Mouse (Mus musculus) spleen, adult 12 weeks (tissue): ENCODE results near the gene Zfp839.
A peak's percentile ranks its signal among the peaks of the same experiment; 100 is the strongest.
"Not testable (repeated sequence)": the region's sequence is repeated elsewhere in the genome, so short reads cannot be mapped to it uniquely, and the experiment has no call there.

Experiments used
- DNase-seq: peaks from one replicate; pipeline ENCODE4 v3.0.0; 2022; ENCODE audit warnings: low spot score

The Zfp839 gene

DNA sequence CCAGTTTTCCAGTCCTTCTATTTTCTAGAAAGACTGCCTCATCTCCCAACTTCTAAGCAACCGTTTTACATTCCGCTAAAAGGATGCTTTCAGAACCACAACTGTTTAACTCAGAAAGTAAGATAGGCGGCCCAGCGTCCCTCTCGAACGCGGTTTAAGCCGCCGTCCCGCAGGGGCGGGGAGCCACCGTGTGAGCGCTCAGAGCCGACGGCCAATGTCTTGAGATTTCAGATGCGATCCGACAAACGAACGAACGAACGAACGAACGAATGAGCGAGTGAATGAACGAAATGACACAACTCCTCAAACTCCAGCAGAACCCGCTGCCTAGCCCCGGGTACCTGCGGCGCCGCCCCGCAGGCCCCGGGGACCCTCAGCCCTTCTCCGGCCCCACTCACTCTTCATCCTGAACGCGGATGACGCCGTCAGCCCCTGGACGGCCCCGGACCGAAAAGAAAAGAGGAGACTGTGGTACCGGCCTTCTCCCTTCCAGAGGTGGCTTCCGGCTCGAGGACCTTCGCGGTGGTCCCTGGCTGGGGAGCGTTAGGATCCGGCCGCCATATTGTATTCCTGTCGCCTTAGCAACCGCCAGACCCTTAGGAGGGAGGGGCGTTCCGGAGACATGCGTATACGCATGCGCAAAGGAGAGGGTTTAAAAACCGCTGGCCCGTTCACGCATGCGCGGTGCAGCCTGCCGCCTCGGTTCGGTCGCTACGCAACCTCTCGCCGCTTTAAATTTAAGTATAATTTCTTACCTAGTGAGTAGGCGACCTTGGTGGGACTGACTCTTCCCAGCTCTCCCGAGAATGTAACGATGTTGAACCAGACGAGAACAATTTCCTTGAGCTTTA is 9.5 kb upstream of the Zfp839 start, which contains the start of gene Mok:
Gene Mok (minus strand): TSS at position 592 of the 851 bp plus-strand sequence.
- DNase-seq: peak; percentile 90

DNA sequence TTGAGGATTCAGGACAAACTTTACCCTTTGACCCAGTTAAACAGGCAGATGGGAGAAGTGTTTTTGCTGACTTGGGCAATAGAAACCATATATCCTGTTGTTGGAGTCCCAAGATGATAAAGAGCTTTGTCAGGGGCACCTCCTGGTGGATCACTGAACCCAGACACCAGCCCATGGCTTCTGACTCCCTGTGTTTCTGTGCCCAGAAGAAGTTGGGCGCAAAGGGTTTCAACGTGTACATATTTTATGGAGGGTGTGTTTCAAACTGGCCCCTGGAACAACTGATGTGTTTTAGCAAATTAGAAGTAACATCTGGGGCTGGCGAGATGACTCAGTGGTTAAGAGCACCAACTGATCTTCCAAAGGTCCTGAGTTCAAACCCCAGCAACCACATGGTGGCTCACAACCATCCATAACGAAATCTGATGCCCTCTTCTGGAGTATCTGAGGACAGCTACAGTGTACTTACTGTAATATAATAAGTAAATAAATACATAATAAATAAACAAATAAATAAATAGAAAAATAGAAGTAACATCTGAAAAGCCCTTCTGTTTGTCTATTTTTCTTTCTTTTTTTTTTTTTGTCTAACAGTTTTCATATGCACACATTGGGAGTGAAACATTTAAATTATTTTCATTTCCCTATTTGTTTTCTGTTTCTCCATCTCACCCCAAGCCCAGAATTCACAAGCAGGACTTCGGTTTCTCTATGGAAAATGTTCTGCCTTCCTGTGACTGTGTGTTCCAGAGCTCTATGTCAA is 8.1 kb upstream of the Zfp839 start:
- no peak for DNase-seq

DNA sequence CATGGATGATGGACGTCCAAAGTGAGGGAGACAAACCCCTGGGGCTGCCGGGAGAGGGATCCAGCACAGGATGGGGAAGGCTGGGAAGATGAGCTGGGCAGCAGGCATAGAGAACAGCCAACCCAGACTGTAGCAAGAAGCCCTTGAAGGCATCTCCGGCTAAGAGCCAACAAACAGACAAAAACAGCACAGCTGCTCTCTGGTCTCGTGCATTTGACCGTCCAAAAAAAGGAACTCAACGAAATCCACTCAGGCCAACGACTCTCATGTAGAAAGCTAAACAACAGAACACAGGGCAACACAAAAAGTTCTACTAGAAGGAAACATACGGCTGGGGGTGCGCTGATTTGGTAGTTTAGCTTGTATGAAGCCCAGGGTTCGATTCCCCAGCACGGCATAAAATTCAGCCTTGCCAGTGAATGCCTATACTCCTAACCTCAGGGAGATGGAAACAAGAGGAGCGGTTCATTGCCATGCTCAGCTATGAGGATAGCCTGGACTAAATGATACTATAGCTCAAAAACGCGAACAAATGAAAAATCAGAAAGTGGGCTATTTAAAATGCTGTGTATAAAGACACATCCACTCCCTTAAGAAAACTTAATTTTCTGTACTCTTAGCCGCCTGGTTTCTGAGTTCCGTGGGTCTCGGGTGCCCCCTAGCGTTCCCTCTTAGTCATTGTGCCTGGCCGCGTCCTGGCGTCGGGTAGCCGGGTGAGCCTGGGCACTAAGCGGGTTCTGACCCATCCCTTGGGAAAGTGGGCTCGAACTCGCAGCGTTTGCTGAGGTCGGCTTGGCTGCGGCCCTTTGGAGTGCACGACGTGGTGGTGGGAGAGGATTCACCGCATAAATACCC is 6.6 kb upstream of the Zfp839 start:
- peak; percentile 83 for DNase-seq

DNA sequence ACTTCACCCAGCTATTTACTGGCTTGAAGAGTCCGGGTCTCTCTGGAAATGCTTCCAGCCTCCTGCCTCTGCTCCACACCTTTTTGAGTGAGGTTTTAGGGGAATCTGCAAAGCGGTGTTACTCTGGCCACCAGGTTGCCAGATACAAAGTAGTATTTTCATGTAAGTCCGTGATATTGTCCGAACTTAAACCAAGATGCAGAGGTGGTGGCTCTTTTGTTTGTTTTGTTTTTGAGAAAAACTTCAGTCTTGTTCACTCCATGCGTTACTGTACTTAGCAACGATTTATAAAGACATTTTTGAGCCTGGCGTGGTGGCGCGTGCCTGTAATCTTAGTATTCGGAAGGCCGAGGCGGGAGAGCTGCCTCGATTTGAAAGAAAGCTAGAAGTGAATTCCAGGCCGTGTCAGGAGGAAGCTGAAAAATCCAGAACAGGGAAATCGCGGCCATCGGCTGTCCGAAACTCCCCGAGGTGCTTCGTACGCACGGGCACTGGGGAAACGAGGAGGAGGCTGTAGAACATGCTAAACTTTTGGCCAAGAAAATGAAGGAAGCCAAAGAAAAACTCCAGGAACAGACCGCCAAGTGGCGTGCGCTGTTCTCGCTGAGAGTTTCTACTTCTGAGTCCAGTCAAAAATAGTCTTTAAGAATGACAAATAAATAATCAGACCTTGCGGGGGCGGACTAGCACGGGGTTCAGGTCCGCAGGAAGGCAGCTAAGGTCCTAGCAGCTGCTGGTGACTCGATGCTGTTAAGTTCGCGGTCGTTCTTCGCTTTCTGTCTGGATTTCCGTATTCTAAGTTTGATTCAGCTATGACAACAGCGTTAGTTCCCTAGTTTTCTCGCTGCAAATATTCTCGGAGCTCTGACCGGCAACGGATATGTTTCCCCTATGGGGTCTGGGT is 5.6 kb upstream of the Zfp839 start:
- DNase-seq: no peak

DNA sequence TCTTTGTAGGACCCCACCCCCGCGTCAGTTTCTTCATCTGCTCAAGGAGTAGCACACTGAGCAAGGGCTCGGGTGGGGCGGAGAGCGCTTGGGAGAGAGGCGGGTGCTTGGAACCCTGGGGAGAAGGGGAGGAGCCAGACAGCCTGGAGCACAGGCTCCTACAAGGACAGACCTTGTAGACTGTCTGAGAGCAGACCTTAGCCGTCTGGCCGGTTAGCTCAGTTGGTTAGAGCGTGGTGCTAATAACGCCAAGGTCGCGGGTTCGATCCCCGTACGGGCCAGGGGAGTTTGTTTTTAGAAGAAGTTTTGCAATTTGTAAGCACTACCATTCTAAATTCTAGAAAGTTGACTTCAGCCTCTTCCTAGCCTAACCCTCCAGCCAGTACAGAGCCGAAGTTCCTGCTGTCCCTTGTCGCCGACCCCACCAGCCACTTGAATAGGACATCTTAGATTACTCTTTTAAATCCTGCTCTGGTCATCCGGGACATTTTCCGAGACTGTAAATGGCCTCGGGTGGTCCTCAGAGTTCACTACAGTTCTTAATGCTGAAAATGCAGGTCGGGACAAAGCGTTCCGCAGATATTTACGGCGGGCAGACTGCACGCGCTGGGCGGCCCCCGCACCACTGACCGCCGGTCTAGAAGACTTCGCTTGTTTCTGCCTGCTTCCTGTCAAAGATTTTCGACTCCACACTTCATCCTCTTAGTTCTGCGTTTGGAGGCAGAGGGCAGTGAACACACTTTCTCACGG is 4.7 kb upstream of the Zfp839 start:
- DNase-seq: peak; percentile 92

DNA sequence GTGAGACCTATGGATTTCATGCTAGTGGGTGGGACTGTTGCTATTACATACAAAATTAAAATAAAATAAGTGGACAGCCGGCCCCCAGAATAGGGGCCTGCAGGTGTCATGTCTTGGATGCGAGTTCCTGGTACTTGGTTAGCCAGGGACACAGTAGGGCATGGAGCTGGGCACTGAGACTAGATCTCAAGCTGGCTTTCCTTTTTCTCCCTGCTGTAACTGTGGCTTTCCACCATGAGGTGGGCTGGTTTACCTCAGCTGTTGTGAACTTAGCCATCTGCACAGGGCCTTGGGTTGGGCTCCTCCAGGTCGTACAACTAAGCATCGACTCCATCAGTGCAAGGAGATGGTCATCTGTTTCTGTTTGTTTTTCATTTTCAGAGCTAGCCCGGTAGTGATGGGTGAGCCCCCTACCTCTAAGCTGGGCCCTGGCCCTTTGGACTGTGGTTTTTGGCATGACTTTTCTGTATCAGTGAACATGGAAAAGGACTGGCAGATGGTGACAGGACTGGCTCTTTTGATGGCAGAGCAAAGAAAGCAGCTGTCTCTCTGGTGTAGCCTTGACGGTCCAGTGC is 3.8 kb upstream of the Zfp839 start:
- no peak for DNase-seq

DNA sequence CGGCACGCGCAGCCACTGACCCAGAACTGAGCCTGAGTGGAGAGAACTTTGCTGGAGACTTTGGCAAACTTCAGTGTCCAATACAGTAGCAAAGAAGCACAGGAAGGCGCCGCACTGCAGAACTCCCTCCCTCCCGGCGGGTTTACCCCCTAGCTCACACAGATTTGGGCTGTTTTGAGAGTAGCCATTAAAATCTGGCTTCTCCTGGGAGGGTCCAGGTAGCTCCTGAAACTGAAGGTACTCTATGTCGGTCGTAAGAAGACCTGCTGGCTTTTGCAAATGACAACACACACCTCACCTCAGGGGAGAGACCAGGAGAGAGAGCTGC is 840 bp downstream of the Zfp839 start:
- DNase-seq: no peak

DNA sequence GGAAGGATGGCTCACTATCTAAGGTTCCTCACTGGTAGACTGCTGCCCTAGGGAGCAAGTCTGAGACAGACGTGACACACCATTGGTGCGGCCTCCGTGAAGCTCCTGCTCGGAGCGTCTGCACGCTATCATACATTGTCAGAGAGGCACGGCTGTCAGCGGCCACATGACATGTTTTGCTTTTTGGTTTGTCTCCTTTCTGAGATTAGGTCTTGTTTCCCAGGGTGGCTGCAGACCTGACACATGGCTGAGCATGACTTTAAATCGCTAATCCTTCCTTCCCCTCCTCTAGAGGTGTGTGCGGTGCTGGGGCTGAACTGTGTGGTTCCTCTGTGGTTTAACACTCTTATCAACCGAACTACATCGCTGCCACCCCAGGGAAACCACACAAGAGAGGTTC is 1.4 kb downstream of the Zfp839 start:
- peak; percentile 21 for DNase-seq

DNA sequence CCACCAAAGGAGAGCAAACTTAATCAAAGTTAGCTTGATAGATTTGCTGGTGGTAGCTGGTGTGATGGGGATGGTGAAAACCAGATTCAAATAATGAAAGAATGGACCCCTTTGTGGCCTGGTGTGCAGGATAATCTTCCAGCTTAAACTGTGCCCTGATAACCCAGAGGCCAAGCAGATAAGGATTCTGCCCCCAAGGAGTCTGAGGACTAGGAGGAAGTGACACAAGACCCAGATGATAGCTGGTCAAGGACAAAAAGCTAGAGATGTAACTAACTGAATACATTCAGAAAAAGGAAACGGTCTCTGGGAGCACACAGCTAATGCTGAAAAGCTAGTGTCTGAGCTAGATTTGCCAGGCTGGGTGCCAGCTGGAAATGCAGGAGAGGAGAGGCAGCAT is 1.9 kb downstream of the Zfp839 start:
- DNase-seq: no peak

DNA sequence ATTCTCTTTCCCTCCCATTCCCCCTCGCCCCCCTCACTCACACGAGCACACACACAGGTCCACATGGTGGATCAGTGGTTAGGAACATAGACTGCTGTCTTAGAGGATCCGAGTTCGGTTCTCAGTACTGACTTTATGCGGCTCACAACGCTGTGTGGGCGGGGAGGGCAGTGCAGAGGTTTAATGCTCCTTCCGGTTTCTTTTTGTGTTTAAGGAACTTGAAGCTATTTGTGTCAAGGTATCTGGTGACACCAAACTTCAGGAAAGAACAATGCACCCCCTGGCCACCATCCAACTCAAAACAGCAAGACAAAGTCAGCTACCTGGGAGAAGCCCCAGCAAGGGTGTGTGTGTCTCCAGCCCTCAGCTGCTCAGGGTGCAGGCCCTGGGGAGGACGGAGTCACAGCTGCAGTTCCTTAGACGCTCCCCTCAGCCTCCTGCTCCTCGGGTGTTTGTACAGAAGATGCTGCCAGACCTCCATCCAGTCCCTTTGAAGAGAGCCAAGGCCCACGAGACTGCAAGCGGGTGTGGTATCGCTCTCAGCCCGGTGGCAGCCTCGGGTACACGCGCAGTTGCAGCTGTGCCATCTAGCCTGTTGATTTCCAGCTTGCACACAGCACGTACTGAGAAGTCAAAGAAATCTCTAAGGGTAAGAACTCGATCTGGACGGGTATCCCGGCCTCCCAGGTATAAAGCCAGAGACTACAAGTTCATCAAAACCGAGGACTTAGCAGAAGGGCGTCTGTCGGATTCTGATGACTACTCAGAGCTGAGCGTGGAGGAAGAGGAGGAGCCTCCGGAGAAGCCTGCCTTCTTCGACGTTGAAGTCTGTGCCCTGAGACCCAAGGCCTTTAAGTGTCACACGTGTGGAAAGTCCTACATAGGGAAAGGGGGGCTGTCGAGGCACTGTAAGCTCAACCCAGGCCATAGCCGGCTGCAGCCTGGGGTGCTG is 5.0 kb downstream of the Zfp839 start:
- DNase-seq: no peak

DNA sequence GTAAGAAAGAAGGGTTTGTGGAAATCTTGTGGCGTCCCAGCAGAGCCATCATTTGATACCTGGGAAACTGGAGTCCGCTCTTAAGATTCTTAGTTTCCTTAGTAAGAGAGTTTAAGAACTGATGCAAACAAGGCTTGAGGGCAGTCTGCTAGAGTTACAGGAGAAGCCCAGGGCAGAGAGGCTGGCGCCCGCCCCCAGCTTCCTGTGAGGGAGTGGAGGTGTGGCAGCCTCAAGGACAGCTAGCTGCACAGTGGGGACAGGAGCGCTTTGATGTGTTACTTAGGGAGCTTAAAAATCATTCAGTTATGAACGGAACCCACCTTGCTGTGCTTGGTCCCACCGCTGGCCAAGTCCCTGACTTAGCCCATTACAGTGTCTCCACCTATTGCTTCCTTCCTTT is 7.1 kb downstream of the Zfp839 start:
- no peak for DNase-seq

DNA sequence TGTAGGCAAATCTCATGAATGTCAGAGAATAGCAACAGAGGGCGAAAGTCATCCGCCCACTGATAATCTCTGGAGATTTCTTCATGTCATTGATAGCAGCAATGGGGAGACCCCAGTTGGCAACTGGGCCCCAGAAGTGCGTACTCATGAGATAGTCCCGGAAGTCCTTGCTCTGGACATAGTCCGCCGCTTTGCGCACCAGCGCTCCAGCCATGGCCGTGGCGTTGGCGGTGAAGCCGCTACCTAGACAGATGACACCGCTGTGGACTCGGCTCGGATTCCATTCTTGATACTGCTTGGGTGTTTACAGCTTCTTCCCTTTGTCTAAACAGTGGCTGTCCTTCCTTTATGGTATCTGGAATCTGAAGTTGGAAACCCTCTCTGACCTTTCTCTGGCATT is 8.6 kb downstream of the Zfp839 start:
- not testable (repeated sequence) for DNase-seq

DNA sequence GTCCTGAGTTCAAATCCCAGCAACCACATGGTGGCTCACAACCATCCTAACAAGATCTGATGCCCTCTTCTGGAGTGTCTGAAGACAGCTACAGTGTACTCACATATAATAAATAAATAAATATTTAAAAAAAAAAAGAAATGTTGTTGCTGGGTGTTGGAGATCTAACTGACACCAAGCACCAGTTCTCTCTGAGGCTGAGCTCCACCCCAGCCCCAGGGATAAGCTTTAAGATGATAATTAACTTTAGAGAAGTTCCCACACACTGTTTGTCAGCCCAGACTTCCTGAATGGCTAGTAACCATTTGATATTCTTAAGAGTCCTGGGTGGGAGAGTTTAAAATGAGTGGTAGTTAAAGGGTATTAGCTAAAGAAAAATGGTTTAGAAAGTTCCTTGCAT is 10.2 kb downstream of the Zfp839 start:
- no peak for DNase-seq

DNA sequence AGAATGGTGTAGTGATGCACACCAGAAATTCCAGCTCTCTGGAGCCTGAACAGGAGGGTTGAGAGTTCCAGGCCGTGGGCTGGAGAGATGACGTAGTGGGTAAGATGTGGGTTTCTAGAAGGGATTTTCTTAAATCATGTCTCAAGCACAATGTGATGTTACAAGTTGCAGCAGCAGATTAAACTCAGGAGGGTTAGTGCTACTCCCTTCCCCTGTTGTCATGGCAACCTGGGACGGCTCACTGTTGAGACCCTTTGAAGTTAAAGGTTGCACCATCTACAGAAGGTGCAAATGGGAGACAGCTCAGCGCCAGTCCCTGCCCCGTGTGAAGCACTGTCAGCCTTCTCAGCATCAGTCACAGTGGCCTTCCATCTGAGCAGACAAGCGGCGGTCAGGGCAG is 11.2 kb downstream of the Zfp839 start:
- DNase-seq: no peak

DNA sequence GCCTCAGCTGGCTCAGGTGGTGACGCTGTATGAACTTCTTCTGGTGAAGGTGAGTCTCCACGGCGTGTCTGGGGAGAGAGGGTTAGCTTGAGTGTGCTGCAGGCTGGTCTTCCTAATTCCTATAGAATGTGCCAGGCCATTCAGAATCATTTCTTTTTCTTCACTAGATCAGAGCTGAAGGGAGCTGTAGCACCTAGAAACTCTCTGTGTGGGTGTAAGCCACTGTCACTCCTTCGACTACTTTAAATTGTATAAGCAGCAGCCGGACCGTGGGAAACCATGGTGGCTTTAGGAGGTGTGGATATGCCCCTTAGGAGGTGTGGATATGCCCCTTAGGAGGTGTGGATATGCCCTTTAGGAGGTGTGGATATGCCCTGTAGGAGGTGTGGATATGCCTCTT is 14.0 kb downstream of the Zfp839 start:
- DNase-seq: no peak

DNA sequence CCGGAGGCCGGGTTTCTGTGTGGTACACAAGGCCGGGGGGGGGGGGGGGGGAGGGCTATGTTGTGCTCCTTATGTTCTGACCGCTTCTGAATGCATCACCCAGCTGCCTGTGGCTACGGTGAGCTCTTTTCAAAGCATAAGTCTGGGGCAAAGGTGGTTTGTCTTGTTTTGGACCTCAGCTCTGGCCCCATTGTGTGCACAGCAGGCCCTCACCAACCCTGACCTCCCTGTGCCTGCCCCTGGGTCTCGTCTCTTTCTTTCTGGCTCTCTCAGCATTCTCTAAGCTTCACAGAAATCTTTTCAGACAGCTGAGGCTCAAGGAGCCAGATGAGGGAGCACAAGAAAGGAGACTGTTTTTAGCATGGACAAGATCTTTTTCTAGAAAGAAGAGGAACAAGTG is 15.5 kb downstream of the Zfp839 start:
- no peak for DNase-seq

DNA sequence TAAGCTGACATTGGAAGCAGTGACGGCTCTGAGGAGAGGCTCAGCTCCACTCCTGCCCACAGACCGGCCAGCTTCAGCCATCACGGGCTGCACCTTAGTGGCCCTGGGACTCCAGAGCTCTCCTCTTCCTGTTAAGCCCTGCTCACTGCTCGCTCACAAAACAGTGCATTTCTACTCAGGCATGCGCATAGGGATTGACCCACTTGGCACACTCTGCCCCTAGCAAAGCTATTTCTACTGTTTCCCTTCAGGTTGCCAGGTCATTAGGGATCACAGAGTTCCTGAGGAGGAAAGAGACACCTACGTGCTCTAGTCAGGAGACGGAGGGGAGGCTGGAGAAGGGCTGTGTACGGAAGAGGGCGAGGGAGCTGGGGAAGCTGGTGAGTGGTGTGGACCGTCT is 15.9 kb downstream of the Zfp839 start:
- no peak for DNase-seq

DNA sequence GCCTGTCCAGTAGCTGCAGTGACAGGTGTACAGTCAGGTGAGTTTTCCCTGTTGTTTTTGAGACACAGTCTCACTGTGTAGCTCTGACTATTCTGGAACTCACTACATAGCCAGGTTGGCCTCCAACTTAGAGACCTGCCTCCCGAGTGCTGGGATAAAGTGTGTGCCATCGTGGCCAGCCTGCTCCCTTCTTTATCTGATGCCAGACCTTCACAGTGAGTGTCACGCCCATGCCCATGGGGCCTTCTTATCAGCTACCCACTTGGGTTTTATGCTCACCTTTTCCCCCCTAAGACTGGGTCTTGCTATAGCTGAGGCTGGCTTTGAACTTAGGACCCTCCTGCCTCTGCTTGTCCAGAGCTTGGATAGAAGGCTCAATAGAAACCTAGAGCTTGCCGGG is 20.1 kb downstream of the Zfp839 start:
- DNase-seq: no peak

DNA sequence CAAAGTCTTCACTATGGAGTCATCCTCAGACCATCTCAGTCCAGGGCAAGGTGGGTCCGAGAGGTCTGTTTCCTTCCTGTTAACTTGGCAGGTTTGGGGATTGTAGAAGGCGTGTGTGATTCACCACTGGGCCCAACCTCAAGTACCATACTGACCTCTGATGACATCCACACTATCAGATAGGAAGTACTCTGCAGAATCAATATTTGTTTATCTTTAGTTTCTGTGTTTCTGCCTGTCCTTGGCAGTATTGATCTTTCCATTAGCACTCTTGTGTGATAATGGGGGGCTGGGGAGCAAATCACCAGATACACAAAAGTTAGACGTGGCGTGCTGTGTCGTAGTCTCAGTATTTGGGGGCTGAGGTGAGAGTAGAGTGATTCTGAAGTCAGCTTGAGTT is 21.2 kb downstream of the Zfp839 start:
- DNase-seq: no peak
